In genomic region chr5:92553939-92554338, GRCm38 (mm10) we compare ENCODE assay signal across 13 mouse cellular contexts. TPM values are rescaled to one million over a fixed set of nuclear protein-coding genes. Genes with fewer than 3 reads are reported as not detected.
DNase-seq lines count a peak whose midpoint lies in the region; ATAC-seq and TF ChIP-seq lines count a peak whose summit lies in the region.
"Had no signal": no experiment of that assay in that cellular context is flagged by ENCODE, and none has a peak within 500 bp of the region (broad histone marks: within the 10 kb centered on the region; RNA-seq: fewer than 3 reads in every experiment).

No protein-coding gene starts in this region.

- no peak for ATAC-seq in forebrain, postnatal 0 days
- ATAC-seq in forebrain, embryonic 11.5 days (replicated peaks; ENCODE audit: low FRiP score): no peak
- no peak for ATAC-seq in lung, postnatal 0 days

- H3K4me1 ChIP-seq in forebrain, postnatal 0 days (ENCODE audit: insufficient read depth): no peaks in the 10 kb centered on the region
- H3K4me1 ChIP-seq in forebrain, embryonic 11.5 days (replicated peaks; ENCODE audit: control insufficient read depth, insufficient read depth, low read length): no peaks in the 10 kb centered on the region
- H3K4me1 ChIP-seq in lung, postnatal 0 days (ENCODE audit: insufficient read depth, low read depth, low read length): no peaks in the 10 kb centered on the region
- H3K4me1 ChIP-seq in lung, adult 2 months (ENCODE audit: control insufficient read depth, insufficient read depth, low read length): no peaks in the 10 kb centered on the region
- H3K4me1 ChIP-seq in bone marrow, adult 2 months (ENCODE audit: control insufficient read depth, insufficient read depth, low read length): no peaks in the 10 kb centered on the region
- H3K4me1 ChIP-seq: limb, embryonic 10.5 days; neural tube, embryonic 15.5 days had no signal

- H3K9me3 ChIP-seq in forebrain, postnatal 0 days (ENCODE audit: low read length): no peaks in the 10 kb centered on the region
- no peaks in the 10 kb centered on the region; the same call in 1 of the 2 replicates for H3K9me3 ChIP-seq in forebrain, embryonic 11.5 days (ENCODE audit: control insufficient read depth, low read length)
- H3K9me3 ChIP-seq in lung, postnatal 0 days (ENCODE audit: low read length): no peaks in the 10 kb centered on the region
- H3K9me3 ChIP-seq: limb, embryonic 10.5 days; neural tube, embryonic 15.5 days had no signal

- H3K4me3 ChIP-seq in forebrain, postnatal 0 days (ENCODE audit: low read depth, low read length): no peak overlapping the region
- H3K4me3 ChIP-seq in forebrain, embryonic 11.5 days (ENCODE audit: low read depth, low read length): no peak overlapping the region
- H3K4me3 ChIP-seq in lung, postnatal 0 days (ENCODE audit: low read depth, low read length): no peak overlapping the region
- H3K4me3 ChIP-seq in lung, adult 2 months (replicated peaks; ENCODE audit: extremely low read depth, low read depth, low read length): no peak overlapping the region
- H3K4me3 ChIP-seq in bone marrow, adult 2 months (replicated peaks; ENCODE audit: control insufficient read depth, low read depth, low read length): no peak overlapping the region
- H3K4me3 ChIP-seq: limb, embryonic 10.5 days; neural tube, embryonic 15.5 days had no signal

- peak; percentile 14; the same call in 1 of the 2 replicates for TF ChIP-seq CTCF in forebrain, postnatal 0 days (IDR thresholded peaks at IDR 0.05; ENCODE audit: low read depth)
- peak; percentile 44 for TF ChIP-seq CTCF in lung, postnatal 0 days (IDR thresholded peaks at IDR 0.05)
- no peak for TF ChIP-seq CTCF in lung, adult 2 months (IDR thresholded peaks at IDR 0.05; ENCODE audit: insufficient read depth, low read length)
- TF ChIP-seq CTCF in bone marrow, adult 2 months (IDR thresholded peaks at IDR 0.05; ENCODE audit: control insufficient read depth, insufficient read depth, low read length): 0 out of 2 replicates have a peak, but pooled peaks have one; percentile 14

- no peak overlapping the region for H3K9ac ChIP-seq in forebrain, postnatal 0 days
- no peak overlapping the region for H3K9ac ChIP-seq in forebrain, embryonic 11.5 days (ENCODE audit: low read length)
- no peak overlapping the region for H3K9ac ChIP-seq in lung, postnatal 0 days (replicated peaks; ENCODE audit: low read depth)
- H3K9ac ChIP-seq: neural tube, embryonic 15.5 days had no signal

- H3K27ac ChIP-seq in forebrain, postnatal 0 days (ENCODE audit: low read depth, low read length): no peak overlapping the region
- H3K27ac ChIP-seq in forebrain, embryonic 11.5 days (ENCODE audit: low read depth, low read length): no peak overlapping the region
- 0 out of 2 replicates have a peak overlapping the region, but pooled peaks have one; percentile 20 for H3K27ac ChIP-seq in lung, postnatal 0 days (ENCODE audit: low read length)
- no peak overlapping the region for H3K27ac ChIP-seq in bone marrow, adult 2 months (ENCODE audit: control insufficient read depth, insufficient read depth, low read depth, low read length, poor library complexity)
- H3K27ac ChIP-seq: limb, embryonic 10.5 days; neural tube, embryonic 15.5 days had no signal

- H3K36me3 ChIP-seq in forebrain, postnatal 0 days (ENCODE audit: insufficient read depth): no peaks in the 10 kb centered on the region
- H3K36me3 ChIP-seq in forebrain, embryonic 11.5 days (ENCODE audit: control insufficient read depth, insufficient read depth, low read length): no peaks in the 10 kb centered on the region
- H3K36me3 ChIP-seq in lung, postnatal 0 days (ENCODE audit: insufficient read depth, low read length): no peaks in the 10 kb centered on the region
- H3K36me3 ChIP-seq: limb, embryonic 10.5 days; neural tube, embryonic 15.5 days had no signal

- no peak for DNase-seq in forebrain, postnatal 0 days
- no peak for DNase-seq in forebrain, embryonic 11.5 days (ENCODE audit: low spot score)
- no peak for DNase-seq in lung, postnatal 0 days (ENCODE audit: low spot score)
- no peak for DNase-seq in lung, adult 2 months
- peak; percentile 35 for DNase-seq in thymus, postnatal 25 days
- DNase-seq in urinary bladder, postnatal 4 days (ENCODE audit: low spot score in 2 of 2): no peak
- DNase-seq in gastrocnemius, adult 8-10 months (ENCODE audit: low spot score in 2 of 2): no peak

- no peaks in the 10 kb centered on the region for H3K27me3 ChIP-seq in forebrain, postnatal 0 days (ENCODE audit: insufficient read depth, low read length)
- no peaks in the 10 kb centered on the region for H3K27me3 ChIP-seq in forebrain, embryonic 11.5 days (ENCODE audit: control insufficient read depth, insufficient read depth, low read length)
- no peaks in the 10 kb centered on the region for H3K27me3 ChIP-seq in lung, postnatal 0 days (replicated peaks; ENCODE audit: insufficient read depth, low read length)
- H3K27me3 ChIP-seq: neural tube, embryonic 15.5 days had no signal

- H3K4me2 ChIP-seq in forebrain, postnatal 0 days (ENCODE audit: low read depth): no peak overlapping the region
- H3K4me2 ChIP-seq in forebrain, embryonic 11.5 days (ENCODE audit: low read depth, low read length, severe bottlenecking): no peak overlapping the region
- H3K4me2 ChIP-seq in lung, postnatal 0 days (replicated peaks; ENCODE audit: low read depth, low read length): no peak overlapping the region
- H3K4me2 ChIP-seq: neural tube, embryonic 15.5 days had no signal

- TF ChIP-seq EP300 in lung, postnatal 0 days (IDR thresholded peaks at IDR 0.05): no peak

- WGBS in forebrain, postnatal 0 days: 68% methylated on average over 3 of the region's 3 CpGs
- WGBS in forebrain, embryonic 11.5 days: 69% methylated on average over 3 of the region's 3 CpGs
- 70% methylated on average over 3 of the region's 3 CpGs for WGBS in lung, postnatal 0 days
- WGBS in lung, adult 2 months: 70% methylated on average over 3 of the region's 3 CpGs
- 65% methylated on average over 3 of the region's 3 CpGs for WGBS in bone marrow, adult 2 months

- TF ChIP-seq POLR2A in lung, adult 2 months (IDR thresholded peaks at IDR 0.05; ENCODE audit: borderline replicate concordance, extremely low read depth, low read depth, low read length): no peak
- no peak for TF ChIP-seq POLR2A in bone marrow, adult 2 months (IDR thresholded peaks at IDR 0.05; ENCODE audit: borderline replicate concordance, control insufficient read depth, low read depth, low read length)

RNA-seq across cellular contexts. Expression of gene Fam47e, which starts 0.9 kb away (rescaled TPM):
- 0.81 and 1.8 TPM in 2 replicates for total RNA-seq in forebrain, postnatal 0 days (2014; rRNA removed)
- 2.0 and 3.1 TPM in 2 replicates for polyA plus RNA-seq in forebrain, postnatal 0 days (2015; fragmentation: Nextera tagmentation; extraction: Ambion mirVana)
- polyA plus RNA-seq in forebrain, embryonic 11.5 days (2014; fragmentation: Nextera tagmentation; extraction: Ambion mirVana): not detected in 2 replicates
- 11.4 and 15.4 TPM in 2 replicates for polyA plus RNA-seq in lung, postnatal 0 days (2015; fragmentation: Nextera tagmentation; extraction: Ambion mirVana)
- polyA plus RNA-seq in lung, adult 2 months (2012; rRNA removed): 6.2 and 9.1 TPM in 2 replicates
- not detected in 2 replicates for polyA plus RNA-seq in bone marrow, adult 2 months (2011; ENCODE audit: insufficient read depth, insufficient read length, low replicate concordance, missing spikeins)
- total RNA-seq in gastrocnemius, adult 8-10 months (2022): not detected
- polyA plus RNA-seq: embryonic facial prominence, embryonic 11.5 days; heart, postnatal 0 days; limb, embryonic 10.5 days; small intestine, adult 2 months had no signal

RNA-seq across cellular contexts. Expression of gene Scarb2, which starts 47.3 kb away (rescaled TPM):
- 123 and 149 TPM in 2 replicates for total RNA-seq in forebrain, postnatal 0 days (2014; rRNA removed)
- 19.4 and 23.1 TPM in 2 replicates for polyA plus RNA-seq in forebrain, postnatal 0 days (2015; fragmentation: Nextera tagmentation; extraction: Ambion mirVana)
- polyA plus RNA-seq in forebrain, embryonic 11.5 days (2014; fragmentation: Nextera tagmentation; extraction: Ambion mirVana): 10.4 and 10.5 TPM in 2 replicates
- 46.6 and 52.4 TPM in 2 replicates for polyA plus RNA-seq in lung, postnatal 0 days (2015; fragmentation: Nextera tagmentation; extraction: Ambion mirVana)
- polyA plus RNA-seq in lung, adult 2 months (2012; rRNA removed): 55.1 and 59.1 TPM in 2 replicates
- 6.8 and 16.7 TPM in 2 replicates for polyA plus RNA-seq in bone marrow, adult 2 months (2011; ENCODE audit: insufficient read depth, insufficient read length, low replicate concordance, missing spikeins)
- 10 to 100 TPM; 72.4 to 89.7 (median 80.3) TPM for total RNA-seq in gastrocnemius, adult 8-10 months (2022)

RNA-seq across cellular contexts. Expression of gene Stbd1, which starts 48.9 kb away (rescaled TPM):
- total RNA-seq in forebrain, postnatal 0 days (2014; rRNA removed): 2.0 and 3.5 TPM in 2 replicates
- 3.5 and 3.6 TPM in 2 replicates for polyA plus RNA-seq in forebrain, postnatal 0 days (2015; fragmentation: Nextera tagmentation; extraction: Ambion mirVana)
- 6.3 and 7.0 TPM in 2 replicates for polyA plus RNA-seq in forebrain, embryonic 11.5 days (2014; fragmentation: Nextera tagmentation; extraction: Ambion mirVana)
- polyA plus RNA-seq in lung, postnatal 0 days (2015; fragmentation: Nextera tagmentation; extraction: Ambion mirVana): 121 and 127 TPM in 2 replicates
- 9.7 and 12.9 TPM in 2 replicates for polyA plus RNA-seq in lung, adult 2 months (2012; rRNA removed)
- 2.0 TPM in 1 of 2 replicates, not detected in the other for polyA plus RNA-seq in bone marrow, adult 2 months (2011; ENCODE audit: insufficient read depth, insufficient read length, low replicate concordance, missing spikeins)
- total RNA-seq in gastrocnemius, adult 8-10 months (2022): 10 to 100 TPM; 35.7 to 80.7 (median 50.1) TPM
